Mouse (Mus musculus) thymus, adult 2 months (tissue): ENCODE results near the gene Sertad2. TPM values are rescaled to one million over a fixed set of nuclear protein-coding genes. Genes with fewer than 3 reads are reported as not detected.

Source experiments
- DNase-seq: peaks from one replicate; pipeline ENCODE4 v3.0.0; 2021
- H3K27ac ChIP-seq: fragments of 200-500 bp; 2 replicates; pipeline ENCODE4 v1.5.1; 2012; ENCODE audit warnings: low read length, control low read depth; ENCODE audit not compliant: control insufficient read depth, insufficient read depth
- H3K27me3 ChIP-seq: fragments of 200-500 bp; 2 replicates; pipeline ENCODE4 v1.6.1; 2012; ENCODE audit warnings: mild to moderate bottlenecking, low read length, moderate library complexity, mixed read lengths; ENCODE audit not compliant: control insufficient read depth, insufficient read depth
- H3K36me3 ChIP-seq: fragments of 200-500 bp; 2 replicates; pipeline ENCODE4 v1.6.1; 2012; ENCODE audit warnings: mild to moderate bottlenecking, low read length, moderate library complexity; ENCODE audit not compliant: control insufficient read depth, insufficient read depth
- H3K4me1 ChIP-seq: fragments of 200-500 bp; replicated peaks from 2 replicates; pipeline ENCODE4 v1.6.1; 2012; ENCODE audit warnings: low read length; ENCODE audit not compliant: control insufficient read depth, insufficient read depth
- H3K4me3 ChIP-seq: fragments of 200-500 bp; 2 replicates; pipeline ENCODE4 v1.5.1; 2012; ENCODE audit warnings: mild to moderate bottlenecking, low read length, control low read depth, moderate library complexity; ENCODE audit not compliant: control insufficient read depth, insufficient read depth
- CTCF ChIP-seq: fragments of 200-500 bp; IDR thresholded peaks from 2 replicates; pipeline ENCODE4 v1.5.1; 2012; ENCODE audit warnings: mild to moderate bottlenecking, control low read depth, low read length, moderate library complexity, borderline replicate concordance; ENCODE audit not compliant: control insufficient read depth, poor library complexity, insufficient read depth; ENCODE audit errors: extremely low read depth
- POLR2A ChIP-seq: fragments of 200-500 bp; IDR thresholded peaks from 2 replicates; pipeline ENCODE4 v1.6.1; 2012; ENCODE audit warnings: mild to moderate bottlenecking, low read length, control low read depth, moderate library complexity; ENCODE audit not compliant: control insufficient read depth, poor library complexity, insufficient read depth; ENCODE audit errors: extremely low read depth
- WGBS: fragments of 180-500 bp; shearing (Covaris S2); methylation state at CpG from one replicate; pipeline ENCODE4 v1.1.7; 2018; 5-methylcytosine and 5-hydroxymethylcytosine counted together
- polyA plus RNA-seq: library from polyadenylated mRNA; depleted of rRNA; stranded (reverse); fragments of >200 nt; gene quantifications from 2 replicates; pipeline ENCODE4 v1.2.3, GENCODE M21; 2012

Gene Sertad2
- polyA plus RNA-seq, 1 experiment: 50.6 TPM

DNA sequence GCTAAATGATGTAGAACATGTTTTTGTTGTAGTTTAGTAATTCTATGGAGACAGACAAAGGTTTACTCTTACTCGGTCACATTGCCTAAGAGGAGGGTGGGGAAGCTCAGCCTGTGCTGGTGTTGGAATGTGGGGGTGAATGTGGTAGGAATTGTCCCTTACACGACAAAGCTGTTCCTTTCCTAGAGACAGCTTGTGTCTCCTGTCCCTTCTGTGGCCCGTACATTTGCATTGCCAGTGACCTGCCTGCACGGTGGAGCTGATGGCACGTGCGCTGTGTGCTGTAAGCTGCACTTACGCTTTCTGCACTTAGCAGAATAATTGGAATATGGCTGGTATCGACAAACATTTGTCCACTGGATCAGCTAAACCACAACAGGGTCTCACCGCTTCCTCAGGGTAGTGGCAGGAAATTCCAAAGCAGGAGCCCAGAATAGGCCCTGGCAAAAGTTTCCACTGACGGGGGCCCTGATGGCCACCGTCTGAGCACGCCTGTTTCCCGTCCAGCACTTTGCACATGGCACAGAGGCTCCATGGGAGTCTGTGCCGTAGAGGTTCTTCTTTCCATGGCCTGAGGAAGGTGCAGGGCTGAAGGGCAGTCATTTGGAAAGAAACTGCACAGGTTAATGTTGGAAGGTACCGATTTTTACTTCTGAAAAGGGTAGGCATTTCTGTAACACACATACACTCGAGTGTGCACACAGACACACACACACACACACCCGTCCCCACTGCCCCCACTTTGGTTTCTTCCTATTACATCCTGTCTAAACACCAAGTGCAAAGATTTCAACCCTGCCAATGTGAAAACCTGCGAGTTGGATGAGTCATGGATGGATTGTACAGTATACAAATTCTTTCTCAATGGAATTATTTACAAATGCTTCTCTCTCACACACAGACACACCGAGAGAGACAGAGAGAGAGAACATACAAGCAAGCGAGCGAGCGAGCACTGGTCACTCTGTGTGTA is 51.5 kb downstream of the Sertad2 start:
- no peaks in the 10 kb centered on the region for H3K27me3 ChIP-seq
- TF ChIP-seq CTCF (no peak), POLR2A (no peak)
- H3K36me3 ChIP-seq: no peaks in the 10 kb centered on the region
- no peak overlapping the region for H3K4me3 ChIP-seq
- 87% methylated on average over 22 of the region's 22 CpGs for WGBS
- no peaks in the 10 kb centered on the region for H3K4me1 ChIP-seq
- H3K27ac ChIP-seq: no peak overlapping the region
- DNase-seq: no peak

DNA sequence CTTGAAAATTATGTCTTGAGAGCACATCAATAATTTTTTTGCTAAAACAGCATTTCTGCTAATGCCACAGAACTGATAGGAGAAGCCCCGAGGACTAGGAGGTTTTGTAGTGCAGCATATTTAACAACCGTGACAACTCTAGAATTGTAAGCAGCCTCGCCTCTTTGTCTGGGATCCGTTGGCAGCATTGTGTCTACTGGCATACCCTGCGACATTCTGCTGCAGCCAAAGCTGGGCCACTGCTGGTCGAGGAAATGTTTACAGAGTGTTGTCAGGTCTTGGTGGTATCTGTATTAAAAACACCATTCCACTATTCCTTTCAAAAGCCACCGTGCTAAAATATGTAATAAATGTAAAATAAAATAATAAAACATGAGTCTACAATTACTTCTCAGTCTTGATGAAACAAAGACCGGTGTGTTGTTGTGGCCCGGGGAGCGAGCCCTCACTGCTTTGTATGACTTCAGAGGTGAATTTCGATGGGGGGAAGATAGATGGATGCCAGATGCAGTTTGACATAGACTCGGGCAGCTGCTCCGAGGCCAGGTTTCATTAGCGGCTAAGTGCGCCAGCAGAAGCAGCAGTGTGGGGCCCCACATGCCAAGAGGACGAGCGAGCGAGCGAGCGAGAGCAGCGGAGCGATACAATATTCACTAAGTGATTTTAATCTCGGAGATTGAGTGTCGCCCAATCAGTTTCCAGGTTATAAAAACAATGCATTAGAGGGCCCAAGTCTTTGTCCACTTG is 60.2 kb downstream of the Sertad2 start:
- H3K27me3 ChIP-seq: no peaks in the 10 kb centered on the region
- H3K4me1 ChIP-seq: no peaks in the 10 kb centered on the region
- DNase-seq: no peak
- H3K27ac ChIP-seq: no peak overlapping the region
- no peaks in the 10 kb centered on the region for H3K36me3 ChIP-seq
- no peak overlapping the region for H3K4me3 ChIP-seq
- 96% methylated on average over 24 of the region's 24 CpGs for WGBS
- TF ChIP-seq CTCF (no peak), POLR2A (no peak)

DNA sequence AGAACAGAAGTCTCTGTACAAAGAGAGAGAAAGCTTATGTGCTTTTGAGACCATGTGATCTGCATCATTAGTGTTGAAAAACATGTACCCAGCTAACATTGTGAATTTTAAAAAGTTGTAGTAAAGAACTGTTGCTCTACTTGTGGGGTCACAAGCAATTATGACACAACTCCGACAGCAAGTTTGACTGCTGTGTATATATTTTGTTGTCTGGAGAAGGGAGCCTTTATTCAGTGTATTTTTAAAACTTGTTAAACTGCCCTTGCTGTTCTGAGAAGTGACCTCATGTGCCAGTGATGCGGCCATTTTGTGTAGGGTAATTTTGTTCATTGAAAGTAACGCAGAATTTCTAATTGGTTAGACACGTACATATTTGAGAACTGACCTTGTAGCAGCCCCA is 61.1 kb downstream of the Sertad2 start:
- Histone ChIP-seq H3K36me3 (no peaks in the 10 kb centered on the region), H3K27ac (no peak overlapping the region), H3K27me3 (no peaks in the 10 kb centered on the region), H3K4me1 (no peaks in the 10 kb centered on the region), H3K4me3 (no peak overlapping the region)
- TF ChIP-seq POLR2A (no peak), CTCF (no peak)
- 98% methylated on average over 4 of the region's 4 CpGs for WGBS
- DNase-seq: no peak

DNA sequence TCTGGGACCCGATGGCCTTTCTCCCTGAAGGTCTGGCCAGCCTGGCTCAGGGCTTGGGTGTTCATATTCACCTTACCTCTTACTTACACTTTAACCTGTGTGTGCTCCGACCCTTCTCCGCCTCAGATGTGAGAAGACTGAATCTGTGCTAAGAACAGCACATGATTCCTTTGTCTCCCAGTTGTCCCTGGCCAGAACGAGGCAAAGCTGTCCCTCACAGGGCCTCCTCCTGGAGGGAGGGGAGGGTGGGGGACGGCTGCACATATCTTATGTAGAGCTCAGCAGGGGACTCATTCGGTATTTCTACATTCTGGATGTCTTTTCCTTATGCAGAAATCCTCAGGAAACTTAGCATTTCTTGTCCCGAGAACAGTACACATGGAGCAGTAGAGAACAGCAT is 62.6 kb downstream of the Sertad2 start:
- WGBS: 95% methylated on average over 7 of the region's 7 CpGs
- H3K4me3 ChIP-seq: no peak overlapping the region
- no peak for DNase-seq
- no peaks in the 10 kb centered on the region for H3K4me1 ChIP-seq
- H3K27me3 ChIP-seq: no peaks in the 10 kb centered on the region
- no peak overlapping the region for H3K27ac ChIP-seq
- no peak for TF ChIP-seq POLR2A
- no peak for TF ChIP-seq CTCF
- no peaks in the 10 kb centered on the region for H3K36me3 ChIP-seq

DNA sequence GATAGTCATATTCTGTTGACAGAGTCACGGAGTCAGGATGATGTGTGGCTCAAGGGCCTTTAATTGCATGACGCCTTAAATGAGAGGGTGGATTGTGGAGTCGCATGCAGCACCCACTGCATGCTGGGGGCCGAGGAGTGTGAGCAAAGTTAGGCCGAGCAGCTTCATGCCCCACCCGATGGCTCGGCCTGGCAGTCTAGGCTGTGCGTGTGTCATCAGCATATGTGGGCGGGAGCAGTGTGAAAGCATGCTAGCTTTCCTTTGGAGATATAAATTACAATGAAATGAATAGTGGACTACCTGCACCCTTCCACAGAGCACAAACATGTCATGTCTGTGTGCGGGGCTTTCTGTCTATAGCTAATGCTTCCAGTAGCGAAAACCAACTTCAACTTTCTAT is 65.4 kb downstream of the Sertad2 start:
- no peak overlapping the region for H3K4me3 ChIP-seq
- no peaks in the 10 kb centered on the region for H3K36me3 ChIP-seq
- WGBS: 95% methylated on average over 11 of the region's 11 CpGs
- H3K27ac ChIP-seq: no peak overlapping the region
- no peak for TF ChIP-seq CTCF
- no peak for TF ChIP-seq POLR2A
- peaks cover 3% of the 10 kb centered on the region for H3K4me1 ChIP-seq
- DNase-seq: no peak
- H3K27me3 ChIP-seq: no peaks in the 10 kb centered on the region

DNA sequence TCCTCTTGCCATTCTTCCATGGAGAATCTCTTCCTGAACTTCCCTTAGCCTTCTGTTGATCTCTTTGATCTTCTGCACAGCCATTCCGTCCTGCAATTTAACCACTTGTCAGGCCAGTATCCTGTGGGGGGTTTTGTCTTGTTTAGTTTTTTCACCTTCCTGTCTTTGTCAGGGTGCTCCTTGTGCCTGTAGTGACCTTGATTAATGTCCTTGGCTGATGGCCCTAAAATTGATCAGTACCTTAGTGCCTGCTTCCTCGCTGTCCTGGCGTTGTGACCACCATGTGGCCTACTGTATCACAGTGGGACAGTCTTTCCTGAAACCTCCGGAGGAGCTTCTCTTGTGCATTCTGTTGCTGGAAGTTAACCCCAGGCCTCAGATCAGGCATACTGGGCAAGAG is 70.2 kb downstream of the Sertad2 start:
- no peaks in the 10 kb centered on the region for H3K36me3 ChIP-seq
- TF ChIP-seq CTCF: no peak
- no peak for TF ChIP-seq POLR2A
- H3K27ac ChIP-seq: no peak overlapping the region
- WGBS: 95% methylated on average over 4 of the region's 4 CpGs
- H3K4me3 ChIP-seq: no peak overlapping the region
- DNase-seq: no peak
- peaks cover 18% of the 10 kb centered on the region for H3K4me1 ChIP-seq
- H3K27me3 ChIP-seq: no peaks in the 10 kb centered on the region
